ENCODE assay signal across 10 mouse cellular contexts in genomic region chr6:88235983-88236382, GRCm38 (mm10). TPM values are rescaled to one million over a fixed set of nuclear protein-coding genes. Genes with fewer than 3 reads are reported as not detected.
DNase-seq lines count a peak whose midpoint lies in the region; ATAC-seq and TF ChIP-seq lines count a peak whose summit lies in the region.
"Had no signal": no experiment of that assay in that cellular context is flagged by ENCODE, and none has a peak within 500 bp of the region (broad histone marks: within the 10 kb centered on the region; RNA-seq: fewer than 3 reads in every experiment).

No protein-coding gene starts in this region.

- H3K4me2 ChIP-seq in heart, embryonic 11.5 days, result peak overlapping the region; percentile 54
- H3K4me2 ChIP-seq in midbrain, embryonic 13.5 days (replicated peaks), result peak overlapping the region; percentile 49

- DNase-seq in heart, postnatal 10 days, result no peak
- DNase-seq in R1 (ENCODE audit: low read depth, low spot score), result peak; percentile 25
- DNase-seq in hindbrain, embryonic 10.5 days (ENCODE audit: low spot score), result peak; percentile 77
- DNase-seq in layer of hippocampus, adult 2 months (ENCODE audit: low spot score in 2 of 2), result no peak
- no peak for DNase-seq in gastrocnemius, postnatal 14 days
- DNase-seq: adrenal gland, postnatal 25 days had no signal

- no peaks in the 10 kb centered on the region for H3K36me3 ChIP-seq in heart, embryonic 11.5 days (ENCODE audit: control insufficient read depth, insufficient read depth, low read length)
- no peaks in the 10 kb centered on the region for H3K36me3 ChIP-seq in hindbrain, embryonic 10.5 days
- H3K36me3 ChIP-seq in midbrain, embryonic 13.5 days, result no peaks in the 10 kb centered on the region

- H3K9ac ChIP-seq in heart, embryonic 11.5 days (ENCODE audit: low read depth, low read length), result peak overlapping the region; percentile 4; the same call in 1 of the 2 replicates
- H3K9ac ChIP-seq in midbrain, embryonic 13.5 days (replicated peaks), result no peak overlapping the region; the same call in 1 of the 2 replicates

- H3K4me3 ChIP-seq in heart, embryonic 11.5 days (ENCODE audit: low read depth, low read length), result peak overlapping the region; percentile 20
- H3K4me3 ChIP-seq in hindbrain, embryonic 10.5 days, result peak overlapping the region; percentile 47
- 0 out of 2 replicates have a peak overlapping the region, but pooled peaks have one; percentile 13 for H3K4me3 ChIP-seq in midbrain, embryonic 13.5 days (replicated peaks)
- H3K4me3 ChIP-seq in layer of hippocampus, adult 2 months, result no peak overlapping the region

- peaks cover 14% of the 10 kb centered on the region for H3K4me1 ChIP-seq in heart, embryonic 11.5 days (ENCODE audit: control insufficient read depth, insufficient read depth, low read length)
- peaks cover 43% of the 10 kb centered on the region for H3K4me1 ChIP-seq in hindbrain, embryonic 10.5 days (replicated peaks)
- peaks cover 23% of the 10 kb centered on the region for H3K4me1 ChIP-seq in midbrain, embryonic 13.5 days (replicated peaks)

- no peak overlapping the region for H3K27ac ChIP-seq in heart, embryonic 11.5 days (ENCODE audit: low read depth, low read length)
- H3K27ac ChIP-seq in hindbrain, embryonic 10.5 days, result peak overlapping the region; percentile 86
- no peak overlapping the region for H3K27ac ChIP-seq in midbrain, embryonic 13.5 days
- no peak overlapping the region for H3K27ac ChIP-seq in layer of hippocampus, adult 2 months

- WGBS in heart, embryonic 11.5 days (ENCODE audit: insufficient replicate concordance), result 4% methylated on average over 17 of the region's 17 CpGs
- 1% methylated on average over 17 of the region's 17 CpGs for WGBS in hindbrain, embryonic 10.5 days
- 1% methylated on average over 17 of the region's 17 CpGs for WGBS in midbrain, embryonic 13.5 days

- intact Hi-C loops in heart, postnatal 10 days (cut with DNase I), result no loop called here
- intact Hi-C loops in gastrocnemius, postnatal 14 days (cut with DNase I; ENCODE audit: low total_unique reads), result no loop called here

- TF ChIP-seq CTCF in layer of hippocampus, adult 2 months (conservative IDR thresholded peaks at IDR 0.05), result no peak

- no peaks in the 10 kb centered on the region for H3K9me3 ChIP-seq in heart, embryonic 11.5 days (replicated peaks; ENCODE audit: control insufficient read depth, low read length)
- no peaks in the 10 kb centered on the region for H3K9me3 ChIP-seq in hindbrain, embryonic 10.5 days
- H3K9me3 ChIP-seq in midbrain, embryonic 13.5 days, result no peaks in the 10 kb centered on the region

- no peak for ATAC-seq in heart, embryonic 11.5 days (replicated peaks; ENCODE audit: insufficient number of reproducible peaks, low FRiP score, low TSS enrichment)
- peak; percentile 90 for ATAC-seq in midbrain, embryonic 13.5 days
- ATAC-seq in erythroid progenitor cell, adult 5-6 weeks (replicated peaks; ENCODE audit: low FRiP score, poor library complexity, severe bottlenecking), result no peak

- peaks cover 47% of the 10 kb centered on the region for H3K27me3 ChIP-seq in heart, embryonic 11.5 days (ENCODE audit: control insufficient read depth, insufficient read depth, low read length)
- peaks cover 99% of the 10 kb centered on the region for H3K27me3 ChIP-seq in hindbrain, embryonic 10.5 days (ENCODE audit: insufficient read depth, poor library complexity, severe bottlenecking)
- peaks cover 65% of the 10 kb centered on the region for H3K27me3 ChIP-seq in midbrain, embryonic 13.5 days

RNA-seq across cellular contexts. Expression of gene Dnajb8, which starts 13.9 kb away (rescaled TPM):
- polyA plus RNA-seq in heart, embryonic 11.5 days (2014; fragmentation: Nextera tagmentation; extraction: Ambion mirVana), result not detected in 2 replicates
- not detected for total RNA-seq in heart, postnatal 10 days (2021)
- polyA plus RNA-seq in hindbrain, embryonic 10.5 days (2016; fragmentation: Nextera tagmentation; extraction: Ambion mirVana), result not detected in 2 replicates
- polyA plus RNA-seq in midbrain, embryonic 13.5 days (2015; fragmentation: Nextera tagmentation; extraction: Ambion mirVana), result not detected in 2 replicates
- total RNA-seq in layer of hippocampus, adult 2 months (2021), result not detected
- total RNA-seq in gastrocnemius, postnatal 14 days (2021), result not detected
- total RNA-seq in erythroid progenitor cell, adult 5-6 weeks (2015; ENCODE audit: low replicate concordance), result not detected in 2 replicates
- total RNA-seq in erythroid progenitor cell, adult 5-6 weeks (2017; ENCODE audit: low replicate concordance), result not detected in 2 replicates
- total RNA-seq: adrenal gland, postnatal 25 days had no signal
- polyA plus RNA-seq: spleen, adult 2 months had no signal

RNA-seq across cellular contexts. Expression of gene Gata2, which starts 42.3 kb away (rescaled TPM):
- 14.3 and 14.5 TPM in 2 replicates for polyA plus RNA-seq in heart, embryonic 11.5 days (2014; fragmentation: Nextera tagmentation; extraction: Ambion mirVana)
- total RNA-seq in heart, postnatal 10 days (2021), result 10 to 100 TPM; 20.7 to 23.3 TPM
- polyA plus RNA-seq in hindbrain, embryonic 10.5 days (2016; fragmentation: Nextera tagmentation; extraction: Ambion mirVana), result 20.0 and 20.8 TPM in 2 replicates
- 25.7 and 38.1 TPM in 2 replicates for polyA plus RNA-seq in midbrain, embryonic 13.5 days (2015; fragmentation: Nextera tagmentation; extraction: Ambion mirVana)
- 1 to 10 TPM; 6.8 to 7.7 TPM for total RNA-seq in layer of hippocampus, adult 2 months (2021)
- total RNA-seq in gastrocnemius, postnatal 14 days (2021), result 1 to 10 TPM; 5.4 to 7.4 TPM
- 8.8 and 23.1 TPM in 2 replicates for total RNA-seq in erythroid progenitor cell, adult 5-6 weeks (2015; ENCODE audit: low replicate concordance)
- 2.6 and 3.3 TPM in 2 replicates for total RNA-seq in erythroid progenitor cell, adult 5-6 weeks (2017; ENCODE audit: low replicate concordance)

Comparison
In these comparisons a context has a peak if more than half of its experiments do, and no peak if none do; other contexts are left out.
1. DNase-seq: peak in R1 (single experiment) and hindbrain, embryonic 10.5 days (single experiment); none in heart, postnatal 10 days (0 of 2), layer of hippocampus, adult 2 months (0 of 2) and gastrocnemius, postnatal 14 days (single experiment).